Mouse (Mus musculus): ENCODE data around the gene Tapbp.
"Not testable (repeated sequence)": the region's sequence is repeated elsewhere in the genome, so short reads cannot be mapped to it uniquely, and the experiment has no call there.

Gene Tapbp

DNA sequence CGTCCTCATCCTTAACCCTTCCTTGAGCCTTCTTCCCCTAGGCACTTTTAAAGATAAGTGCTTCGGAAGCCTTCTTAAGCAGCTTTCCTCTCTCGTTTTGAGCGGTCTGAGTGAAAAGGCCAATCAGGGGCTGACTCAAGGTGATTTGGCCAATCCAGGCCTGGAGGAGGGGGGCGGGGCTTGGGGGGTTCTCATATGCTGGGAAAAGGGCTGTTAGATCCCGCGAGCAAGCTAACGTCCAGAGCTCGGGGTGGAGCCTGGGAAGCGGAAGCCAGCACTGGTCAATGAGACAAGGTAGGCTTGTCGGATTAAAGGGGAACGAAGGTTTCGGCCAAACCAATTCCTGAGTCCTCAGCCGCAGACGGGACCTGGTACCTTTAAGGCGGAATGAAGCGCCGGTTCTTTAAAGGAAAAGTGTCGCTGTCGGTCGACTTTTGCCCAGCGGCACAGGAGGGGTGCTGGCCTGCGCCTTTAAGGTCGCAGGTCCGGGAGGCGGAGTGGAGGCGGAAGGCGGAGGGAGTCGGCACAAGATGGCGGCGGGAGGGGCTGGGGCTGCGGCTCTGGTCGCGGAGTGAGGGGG is at the start of gene Tapbp, which contains the start of gene Zbtb22:
TSS of gene Tapbp (plus strand) at position 229 of the 580 bp plus-strand sequence.
TSS of gene Zbtb22 (plus strand) at position 234 of the 580 bp plus-strand sequence.
- peak; percentile 99 for DNase-seq

DNA sequence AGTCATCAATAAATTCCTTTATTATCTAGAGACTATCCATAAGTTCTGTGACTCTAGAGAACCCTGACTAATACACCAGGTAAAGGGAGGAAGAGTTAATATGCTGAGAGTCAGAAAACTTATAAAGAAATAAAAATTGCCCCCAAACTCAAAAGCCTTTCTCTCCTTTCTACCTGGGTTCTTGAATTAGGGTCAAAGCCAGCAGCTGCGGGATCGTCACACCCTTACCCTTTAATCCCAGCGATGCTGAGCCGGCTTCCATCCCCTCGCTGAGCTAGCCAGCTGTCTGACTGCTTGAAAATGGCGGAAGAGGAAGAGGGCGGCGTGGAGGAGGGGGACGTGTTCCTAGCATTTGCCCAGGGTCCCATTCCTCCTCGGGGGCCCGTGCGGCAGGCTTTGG is 42.2 kb upstream of the Tapbp start, which contains the start of gene Gm7029:
TSS of gene Gm7029 (plus strand) at position 301 of the 400 bp plus-strand sequence.
- not testable (repeated sequence) for DNase-seq

DNA sequence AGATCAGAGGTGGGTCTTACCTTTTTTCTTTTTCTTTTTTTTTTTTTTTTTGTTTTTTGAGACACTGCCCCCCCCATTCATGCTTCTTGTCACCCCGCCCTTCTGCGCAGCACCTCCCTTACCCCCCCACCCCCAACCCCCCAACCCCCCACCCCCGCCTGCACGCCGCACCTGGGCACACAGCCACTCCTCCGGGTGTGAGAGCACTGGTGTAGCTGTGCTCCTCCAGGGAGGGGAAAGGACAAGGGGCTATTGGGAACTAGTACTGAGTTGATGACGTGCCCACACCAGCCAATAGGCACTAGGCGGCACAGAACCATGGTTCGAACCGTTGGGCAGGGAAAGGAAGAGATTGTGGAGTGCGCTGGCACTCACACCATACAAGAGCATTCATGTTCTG is 41.3 kb upstream of the Tapbp start:
- DNase-seq: no peak

- DNase-seq: peak; percentile 19 to 50
Observed at GRCm38 (mm10) chr17:33875797-33876196, 39.9 kb upstream of the Tapbp start.

GRCm38 (mm10) chr17:33884320-33884719 is 31.4 kb upstream of the Tapbp start:
- not testable (repeated sequence) for DNase-seq

GRCm38 (mm10) chr17:33887802-33888201 is 27.9 kb upstream of the Tapbp start:
- DNase-seq: peak; percentile 26 to 47

- not testable (repeated sequence) for DNase-seq
Observed at GRCm38 (mm10) chr17:33888230-33888629, 27.5 kb upstream of the Tapbp start.

DNA sequence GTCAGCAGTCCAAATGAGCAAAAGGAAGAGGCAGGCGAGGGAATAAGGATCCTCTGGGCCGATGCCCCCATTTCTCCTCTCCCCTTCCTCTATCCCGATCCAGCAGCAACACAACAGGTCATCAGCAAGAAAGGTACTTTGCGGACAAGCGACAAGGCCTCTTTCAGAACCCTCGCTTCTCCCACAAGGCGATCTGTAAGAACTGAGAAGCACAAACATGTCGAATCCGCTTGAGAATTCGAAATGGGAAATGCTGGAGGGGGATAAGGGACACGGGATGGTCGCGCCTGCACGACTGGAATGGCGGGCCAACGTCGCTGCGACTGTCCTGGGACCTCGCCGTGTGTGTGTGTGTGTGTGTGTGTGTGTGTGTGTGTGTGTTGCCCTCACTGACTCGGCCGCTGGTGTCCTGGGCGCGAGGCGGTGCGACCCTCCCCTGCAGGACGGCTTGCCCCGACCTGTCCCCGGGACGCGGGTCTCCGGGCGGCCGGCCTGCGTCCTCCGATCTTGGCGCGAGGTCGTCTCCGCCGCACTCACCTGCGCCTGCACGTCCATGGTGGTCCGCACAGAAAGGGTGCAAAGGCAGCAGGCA is 25.7 kb upstream of the Tapbp start:
- not testable (repeated sequence) for DNase-seq

- peak; percentile 99 to 100 for DNase-seq
Observed at GRCm38 (mm10) chr17:33890533-33891059, 25.1 kb upstream of the Tapbp start, which contains the start of gene Kifc1. Gene Kifc1 (minus strand): TSS chr17:33890661.

DNA sequence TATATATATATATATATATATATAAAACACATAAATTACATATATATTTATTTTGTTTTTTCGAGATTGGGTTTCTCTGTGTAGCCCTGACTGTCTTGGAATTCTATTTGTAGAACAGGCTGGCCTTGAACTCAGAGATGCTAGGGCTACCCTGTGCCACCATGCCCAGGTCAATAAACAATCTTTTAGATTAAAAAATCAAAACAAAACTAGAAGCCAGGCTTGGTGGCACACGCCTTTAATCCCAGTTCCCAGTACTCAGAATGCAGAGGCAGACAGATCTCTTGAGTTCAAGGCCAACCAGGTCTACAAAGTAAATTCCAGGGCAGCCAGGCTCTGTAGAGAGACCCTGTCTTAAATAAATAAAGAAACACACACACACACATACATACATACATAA is 24.3 kb upstream of the Tapbp start:
- DNase-seq: no peak

DNA sequence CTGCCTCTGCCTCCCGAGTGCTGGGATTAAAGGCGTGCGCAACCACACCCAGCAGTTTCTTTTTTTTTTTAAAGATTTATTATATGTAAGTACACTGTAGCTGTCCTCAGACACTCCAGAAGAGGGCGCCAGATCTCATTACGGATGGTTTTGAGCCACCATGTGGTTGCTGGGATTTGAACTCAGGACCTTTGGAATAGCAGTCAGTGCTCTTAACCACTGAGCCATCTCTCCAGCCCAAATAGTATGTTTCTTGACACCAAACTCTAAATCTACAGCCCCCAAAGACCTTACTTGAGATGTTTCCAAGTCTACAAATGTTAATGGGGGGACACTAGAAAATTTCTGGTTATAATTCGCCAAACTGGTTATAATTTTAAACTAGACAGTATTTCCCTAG is 23.8 kb upstream of the Tapbp start:
- DNase-seq: not testable (repeated sequence)

- DNase-seq: no peak
Observed at GRCm38 (mm10) chr17:33892429-33892828, 23.3 kb upstream of the Tapbp start.

- DNase-seq: not testable (repeated sequence)
Observed at GRCm38 (mm10) chr17:33893011-33893410, 22.7 kb upstream of the Tapbp start.

- DNase-seq: peak in 1 of 2 experiments; percentile 76
Observed at GRCm38 (mm10) chr17:33897114-33897794, 18.4 kb upstream of the Tapbp start.

GRCm38 (mm10) chr17:33898193-33898592 is 17.5 kb upstream of the Tapbp start:
- DNase-seq: not testable (repeated sequence)

DNA sequence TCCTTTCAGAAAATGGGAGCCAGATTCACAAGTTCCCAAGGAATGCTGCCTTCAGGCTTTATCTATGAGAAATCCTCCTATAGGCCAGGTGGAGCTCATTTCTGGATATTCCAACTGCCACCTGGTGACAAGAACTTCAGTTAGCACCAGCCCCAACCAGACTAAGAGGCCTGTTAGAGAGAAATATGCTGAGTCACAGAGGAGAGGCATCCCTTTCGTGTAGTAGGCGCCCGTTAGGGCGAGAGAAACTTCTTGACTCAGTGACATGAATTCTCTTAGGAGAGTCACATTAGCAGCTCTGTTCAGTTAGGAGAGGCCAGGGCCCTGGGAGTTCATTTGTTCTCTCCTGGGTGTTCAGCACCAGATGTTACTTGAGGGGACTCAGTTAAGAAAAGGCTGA is 16.1 kb upstream of the Tapbp start:
- DNase-seq: no peak

DNA sequence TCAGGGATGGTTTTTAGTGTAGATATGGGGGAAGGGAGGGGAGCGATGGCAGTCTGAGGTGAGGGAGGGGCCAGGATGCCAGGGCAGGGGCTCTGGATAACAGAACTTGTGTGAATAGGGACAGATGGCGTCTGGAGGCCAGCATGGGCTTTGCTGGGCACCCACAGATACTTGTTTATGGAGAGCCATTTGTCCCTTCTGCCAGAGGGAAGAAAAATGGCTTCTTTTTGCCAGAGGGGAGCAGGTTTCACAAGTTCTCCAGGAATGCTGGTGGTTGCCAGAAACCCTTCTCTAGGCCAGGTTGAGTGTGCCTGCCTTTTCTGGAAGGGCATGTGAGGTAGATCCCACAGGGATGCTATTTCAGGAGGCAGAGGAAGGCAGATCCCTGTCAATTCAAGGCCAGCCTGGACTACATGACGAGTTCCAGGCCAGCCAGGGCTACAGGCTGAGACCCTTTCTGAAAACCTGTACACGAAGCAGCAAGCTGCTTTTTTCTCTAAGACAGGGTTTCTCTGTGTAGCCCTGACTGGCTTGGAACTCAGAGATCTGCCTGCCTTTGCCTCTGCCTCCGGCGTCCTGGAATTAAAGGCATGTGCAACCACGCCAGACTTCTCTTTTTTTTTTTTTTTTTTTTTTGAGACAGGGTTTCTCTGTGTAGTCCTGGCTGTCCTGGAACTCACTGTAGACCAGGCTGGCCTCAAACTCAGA is 15.3 kb upstream of the Tapbp start:
- no peak for DNase-seq

GRCm38 (mm10) chr17:33900989-33901314 is 14.7 kb upstream of the Tapbp start:
- DNase-seq: no peak

DNA sequence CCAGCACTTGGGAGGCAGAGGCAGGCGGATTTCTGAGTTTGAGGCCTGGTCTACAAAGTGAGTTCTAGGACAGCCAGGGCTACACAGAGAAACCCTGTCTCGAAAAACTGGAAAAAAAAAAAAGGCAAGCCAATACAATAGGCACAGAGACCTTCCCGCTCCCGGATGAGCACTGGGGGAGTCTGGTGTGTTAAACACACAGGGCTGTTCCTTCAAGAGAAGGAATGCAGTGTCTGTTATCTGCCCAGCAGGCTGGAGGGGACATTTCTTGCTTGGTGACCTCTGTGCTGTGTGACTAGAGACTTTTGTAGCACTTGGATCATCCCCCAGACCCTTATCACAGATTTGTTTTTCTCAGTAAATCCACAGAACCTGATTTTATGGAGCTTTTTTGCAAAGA is 14.0 kb upstream of the Tapbp start:
- DNase-seq: no peak

DNA sequence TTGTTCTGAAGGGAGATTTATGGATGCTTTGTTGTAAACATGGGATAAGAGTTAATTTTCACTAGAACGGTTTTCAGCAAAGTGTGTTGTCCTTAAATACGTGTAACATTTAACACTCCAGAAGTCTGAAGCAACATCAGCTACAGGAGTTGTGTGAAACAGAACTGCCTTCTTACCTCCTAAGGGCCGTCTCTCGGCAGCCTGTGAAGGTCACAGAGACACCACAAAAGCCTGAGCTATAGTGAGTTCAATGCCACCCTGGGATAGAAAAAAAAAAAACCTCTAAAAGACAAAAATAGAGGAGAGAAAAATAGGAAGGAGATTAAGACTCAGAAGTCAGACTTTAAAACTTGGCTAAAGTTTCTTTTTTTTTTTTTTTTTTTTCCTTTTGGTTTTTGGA is 13.6 kb upstream of the Tapbp start:
- DNase-seq: no peak

DNA sequence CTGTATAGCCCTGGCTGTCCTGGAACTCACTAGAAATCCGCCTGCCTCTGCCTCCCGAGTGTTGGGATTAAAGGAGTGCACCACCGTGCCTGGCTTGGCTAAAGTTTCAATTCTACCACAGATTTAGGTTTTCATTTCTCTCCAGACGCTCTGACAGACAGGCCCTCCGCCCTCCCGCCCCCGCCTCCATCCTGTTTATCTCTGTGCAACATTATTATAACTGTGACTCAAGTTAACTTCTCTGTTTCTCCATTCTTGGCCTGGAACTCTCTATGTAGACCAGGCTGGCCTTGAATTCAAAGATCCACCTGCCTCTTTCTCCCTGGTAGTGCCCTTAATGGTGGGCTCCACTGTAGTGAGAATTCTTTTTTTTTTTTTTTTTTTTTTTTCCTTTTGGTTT is 13.2 kb upstream of the Tapbp start:
- DNase-seq: no peak

DNA sequence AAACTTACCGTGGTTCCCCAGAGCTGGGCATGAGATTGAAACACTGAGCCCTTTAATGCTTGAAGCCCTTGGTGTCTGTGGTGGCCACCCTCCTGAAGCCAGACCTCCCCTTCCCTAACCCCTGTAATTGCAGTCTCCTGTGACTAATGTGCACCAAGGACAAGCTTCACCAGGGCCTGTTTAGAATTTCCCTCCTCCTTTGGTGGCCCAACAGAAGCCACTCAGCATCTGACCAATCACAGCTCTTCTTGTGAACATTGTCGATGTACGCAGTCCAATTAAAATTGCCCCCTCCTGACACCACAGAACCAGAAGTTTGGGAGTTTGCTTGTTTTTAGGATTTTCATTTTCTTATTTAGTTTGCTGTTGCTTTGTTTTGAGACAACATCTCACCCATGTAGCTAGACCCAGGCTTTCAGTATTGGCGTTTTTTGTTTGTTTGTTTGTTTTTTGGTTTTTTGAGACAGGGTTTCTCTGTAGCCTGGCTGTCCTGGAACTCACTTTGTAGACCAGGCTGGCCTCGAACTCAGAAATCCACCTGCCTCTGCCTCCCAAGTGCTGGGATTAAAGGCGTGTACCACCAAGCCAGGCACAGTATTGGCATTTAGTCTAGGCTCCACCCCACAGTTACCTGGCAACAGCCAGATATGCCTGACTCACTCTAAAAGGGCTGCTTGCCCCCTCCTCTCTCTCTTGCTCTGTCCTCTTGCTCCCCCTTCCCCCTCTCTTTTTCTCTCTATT is 11.6 kb upstream of the Tapbp start:
- DNase-seq: not testable (repeated sequence)

Measured in kidney, postnatal 36 days (tissue).